Mouse (Mus musculus): Measurements from ENCODE around the gene Slc18a2.

The Slc18a2 gene

DNA sequence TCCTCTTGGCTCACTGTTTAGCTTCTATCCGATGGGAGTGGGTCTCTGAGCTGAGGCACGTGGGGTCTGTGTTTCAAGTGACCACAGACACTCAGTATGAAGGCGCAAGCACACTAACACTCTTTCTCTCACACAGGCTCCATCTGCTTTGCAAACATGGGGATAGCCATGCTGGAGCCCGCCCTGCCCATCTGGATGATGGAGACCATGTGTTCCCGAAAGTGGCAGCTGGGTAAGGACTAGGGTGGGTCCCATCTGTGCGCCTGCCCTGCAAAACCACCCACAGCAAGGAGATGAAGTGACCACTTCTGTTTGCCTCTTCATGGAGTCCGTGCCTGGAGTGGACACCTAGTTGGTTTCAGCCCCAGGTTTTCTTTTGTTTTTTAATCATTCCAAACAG lies 15.7 kb downstream of the Slc18a2 start:
- no peak for DNase-seq (ENCODE audit: low spot score)

DNA sequence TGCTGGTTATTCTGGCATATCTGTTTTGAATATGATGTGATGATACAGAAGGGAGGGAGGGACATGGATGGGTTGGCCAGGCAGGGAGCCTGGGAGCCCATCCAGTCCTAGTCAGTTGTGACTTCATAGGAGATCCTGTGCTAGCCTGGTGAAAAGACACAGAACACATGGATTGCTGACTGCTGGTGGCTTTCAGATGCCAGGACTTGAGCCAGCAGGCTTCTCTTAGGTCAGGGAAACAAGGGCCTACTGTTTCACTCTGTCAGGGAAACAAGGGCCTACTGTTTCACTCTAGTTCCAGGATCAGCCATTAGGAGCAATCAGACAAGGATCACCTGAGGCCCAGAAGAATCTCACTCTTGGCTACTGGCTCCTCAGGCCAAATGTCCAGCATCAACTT lies 20.1 kb downstream of the Slc18a2 start:
- DNase-seq (ENCODE audit: low spot score) = no peak

DNA sequence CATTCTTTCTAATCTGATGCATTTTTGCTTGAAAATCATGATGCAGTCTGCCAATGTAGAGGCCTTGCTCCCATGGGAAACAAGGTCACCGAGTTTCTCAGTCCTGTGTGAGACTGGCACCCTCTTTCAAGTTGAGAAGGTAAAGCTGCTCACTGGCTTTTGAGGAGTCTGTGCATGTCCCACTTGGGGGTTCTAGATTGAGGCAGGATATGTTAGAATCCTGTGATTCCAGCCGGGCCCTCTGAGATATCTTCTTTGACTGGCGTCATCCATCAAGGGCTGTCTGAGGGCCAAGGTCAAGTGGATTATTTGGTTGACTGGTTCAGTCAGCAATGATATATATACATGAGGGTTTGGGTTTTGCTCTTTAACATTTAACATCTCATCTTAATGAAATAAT lies 21.3 kb downstream of the Slc18a2 start:
- no peak for DNase-seq (ENCODE audit: low spot score)

DNA sequence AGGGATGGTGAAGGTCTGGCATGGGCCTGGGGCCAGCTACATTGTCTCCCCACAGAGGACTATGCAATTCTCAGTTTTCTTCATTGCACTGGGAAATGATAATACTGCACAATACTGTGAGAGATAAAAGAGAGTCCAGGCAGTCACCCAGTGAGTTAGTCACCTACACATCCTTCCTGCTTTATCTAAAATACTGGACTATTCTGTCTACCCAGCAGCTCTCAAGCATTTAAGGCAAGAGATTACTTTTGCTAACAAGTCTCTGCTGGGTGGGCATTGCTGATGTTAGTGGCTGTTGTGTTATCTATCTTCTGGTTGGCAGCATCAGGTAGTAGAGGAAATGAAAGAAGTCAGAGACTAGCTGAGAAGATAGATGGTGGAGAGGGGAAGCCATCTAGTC lies 28.3 kb downstream of the Slc18a2 start:
- DNase-seq (ENCODE audit: low spot score) = no peak

DNA sequence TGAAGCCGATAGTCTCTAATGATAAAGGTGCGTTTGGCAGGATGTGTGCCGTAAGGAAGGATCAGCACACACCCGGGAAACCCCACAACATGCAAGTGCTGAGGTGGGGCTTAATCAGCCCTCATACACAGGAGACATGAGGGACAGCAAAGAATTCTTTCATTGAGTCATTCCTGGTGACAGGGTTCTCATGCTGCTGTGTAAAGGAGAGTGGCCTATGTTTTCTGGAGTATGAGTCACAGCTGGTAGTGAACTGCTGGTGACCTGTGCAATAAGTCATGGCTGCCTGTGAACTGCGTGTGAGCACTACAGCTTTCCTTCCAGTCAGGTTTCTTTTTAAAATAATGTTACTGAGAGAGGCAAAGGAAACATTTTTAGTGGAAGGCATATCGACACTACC lies 29.1 kb downstream of the Slc18a2 start:
- DNase-seq (ENCODE audit: low spot score) = no peak

DNA sequence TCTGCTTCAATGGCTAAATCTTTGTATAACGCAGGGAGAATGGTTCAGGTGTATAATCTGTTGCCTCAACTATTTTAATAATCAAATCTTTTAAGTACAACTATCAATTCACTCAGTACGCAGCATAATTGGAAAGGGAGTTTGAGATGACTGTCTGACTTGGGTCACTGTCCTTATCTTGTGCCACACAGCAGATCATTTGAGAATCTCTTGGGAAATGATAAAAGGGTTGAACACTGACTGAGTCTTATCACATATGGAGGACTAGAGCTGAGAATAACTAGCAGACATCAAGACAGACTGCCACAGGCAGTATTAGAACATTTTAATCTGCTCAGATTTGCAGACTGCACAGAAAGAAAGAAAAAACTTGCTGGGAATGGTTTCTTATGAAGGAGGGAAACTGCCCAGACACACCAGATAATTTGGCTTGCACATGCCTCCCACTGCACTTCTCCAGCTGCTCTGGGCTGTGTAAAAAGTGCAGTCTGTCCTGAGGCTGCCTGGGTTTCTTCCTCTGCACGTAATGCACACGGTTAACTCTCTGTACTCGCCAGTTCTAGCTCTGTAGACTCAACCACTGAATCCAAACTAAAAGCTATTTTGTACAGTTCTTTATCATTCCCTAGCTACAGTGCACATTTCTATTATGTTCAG lies 31.6 kb downstream of the Slc18a2 start:
- no peak for DNase-seq (ENCODE audit: low spot score)

DNA sequence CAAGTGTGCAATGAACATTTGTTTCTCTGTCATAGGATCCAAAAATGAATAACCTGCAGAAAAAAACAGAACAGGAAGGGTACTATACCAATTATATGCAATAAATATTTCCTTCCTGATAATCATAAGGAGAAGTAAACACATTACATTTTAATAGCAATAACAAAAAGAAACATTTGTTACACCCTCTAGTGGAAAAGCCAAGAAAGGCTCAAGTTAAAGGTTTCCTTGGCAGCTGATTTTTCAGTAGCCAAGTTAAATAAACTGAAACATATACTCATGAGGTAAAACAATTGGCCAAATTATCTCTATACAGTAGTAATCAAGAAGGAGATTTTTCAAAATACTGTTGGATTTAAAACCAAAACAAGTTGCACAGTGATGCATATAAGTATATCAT lies 54.6 kb downstream of the Slc18a2 start:
- DNase-seq (ENCODE audit: low spot score) = no peak

DNA sequence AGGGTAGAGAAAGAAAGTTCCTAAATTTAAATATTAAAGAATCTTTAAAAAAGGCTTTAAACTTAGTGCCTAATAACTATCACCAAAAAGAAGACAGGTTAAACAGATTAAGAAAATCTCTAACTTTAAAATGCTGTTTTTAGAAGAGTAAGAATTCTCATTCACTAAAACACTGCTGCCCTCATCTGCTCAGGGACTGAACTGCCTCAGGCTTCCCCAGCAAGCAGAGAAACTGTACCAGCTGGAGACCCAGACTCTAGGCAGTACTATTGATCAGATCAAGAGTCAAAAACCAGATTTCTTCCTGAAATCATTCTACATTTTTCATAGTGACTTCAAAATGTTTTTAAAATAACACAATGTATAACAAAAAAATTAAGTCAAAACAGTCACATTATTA lies 55.9 kb downstream of the Slc18a2 start:
- DNase-seq (ENCODE audit: low spot score) = no peak

DNA sequence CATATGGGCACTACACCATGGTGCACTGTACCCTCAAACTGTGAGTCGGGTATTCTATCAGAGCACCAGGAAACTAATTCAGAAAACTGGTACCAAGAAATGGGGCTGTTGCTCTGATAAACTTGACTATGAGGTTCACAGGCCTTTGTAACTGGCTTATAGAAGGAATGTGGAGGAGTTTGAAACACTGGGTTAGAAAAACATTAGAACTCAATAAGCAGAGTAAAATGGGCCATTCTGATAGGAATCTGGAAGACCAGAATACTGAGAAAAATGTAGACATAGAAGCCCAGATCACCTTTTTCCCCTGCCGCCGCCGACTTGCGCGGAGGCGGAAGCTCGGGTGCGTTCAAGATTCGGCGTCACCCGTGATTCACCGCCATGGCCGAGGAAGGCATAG lies 61.3 kb downstream of the Slc18a2 start, which contains the start of gene Rps12-ps3:
Gene Rps12-ps3 (plus strand): TSS at position 301 of the 400 bp plus-strand sequence.
- no peak for DNase-seq (ENCODE audit: low spot score)

DNA sequence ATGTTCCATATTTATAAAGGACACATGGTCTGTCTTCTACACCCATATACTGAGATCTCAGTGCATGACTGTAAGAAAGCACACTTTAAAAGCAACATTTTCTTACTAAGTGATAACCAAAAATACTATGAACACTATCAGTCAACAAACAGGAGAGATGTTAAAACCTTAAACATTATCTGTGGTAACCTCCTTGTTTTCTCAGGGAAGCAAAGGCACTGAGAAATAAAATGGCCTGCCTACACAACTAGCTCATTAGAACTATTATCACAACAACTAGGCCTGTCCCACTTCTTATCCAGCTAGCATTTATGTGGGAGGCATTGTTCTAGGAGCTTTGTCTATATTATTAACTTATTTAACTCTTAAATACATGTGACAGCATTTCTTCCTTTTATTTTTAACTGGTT lies 70.1 kb downstream of the Slc18a2 start:
- DNase-seq (ENCODE audit: low spot score) = no peak

DNA sequence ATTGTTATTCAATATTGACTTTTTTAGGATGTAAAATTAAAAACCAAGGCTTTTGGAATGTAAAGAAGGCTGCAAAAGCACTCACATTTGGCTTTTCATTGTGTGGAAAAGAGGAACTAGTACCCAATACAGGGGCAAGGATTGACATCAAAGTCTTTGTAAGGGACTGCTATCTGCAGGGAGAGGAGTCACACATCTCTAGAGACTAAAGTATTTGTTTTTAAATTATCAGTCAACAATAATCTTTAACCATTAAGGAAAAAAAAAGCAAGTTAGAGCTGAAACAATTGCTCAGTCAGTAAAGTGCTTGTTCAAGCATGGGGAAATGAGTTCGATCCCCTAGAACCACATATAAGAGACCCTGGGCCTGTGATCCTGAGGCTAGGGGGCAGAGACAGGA lies 76.0 kb downstream of the Slc18a2 start:
- no peak for DNase-seq (ENCODE audit: low spot score)

DNA sequence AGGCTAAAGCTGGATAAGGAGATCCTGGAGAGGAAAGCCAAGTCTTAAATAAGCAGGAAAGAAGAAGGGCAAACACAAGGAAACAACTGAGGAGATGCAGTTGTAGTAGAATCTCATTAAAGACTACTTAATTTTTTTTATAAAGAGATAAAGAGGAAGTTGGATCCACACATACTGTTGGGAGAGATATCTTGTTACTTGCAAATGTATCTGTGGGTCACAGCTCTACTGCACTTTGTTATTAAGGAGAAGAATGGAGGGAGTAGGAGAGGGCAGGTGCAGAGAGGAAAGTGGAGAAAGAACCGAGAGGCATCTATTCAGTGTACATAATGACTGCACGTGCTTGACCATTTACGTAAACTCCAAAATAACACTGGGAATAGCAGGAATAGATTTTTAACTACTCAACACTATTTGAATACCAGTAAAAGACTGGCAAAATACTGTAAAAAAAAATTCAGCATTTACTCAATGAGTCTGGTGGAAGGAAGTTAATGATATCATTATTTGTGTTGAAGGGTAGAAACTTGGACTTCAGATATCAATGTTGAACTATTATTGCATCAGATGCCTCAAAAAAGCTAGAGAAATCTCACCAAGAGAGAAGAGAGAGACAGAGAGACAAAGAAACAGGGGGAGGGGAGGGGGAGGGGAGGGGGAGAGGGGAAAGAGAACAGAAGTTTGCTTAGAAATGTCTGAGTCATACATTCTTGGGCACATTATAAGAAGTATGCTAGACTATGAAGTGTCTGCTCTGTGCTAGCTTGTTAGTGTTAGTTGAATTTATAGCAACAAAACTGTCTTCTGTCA lies 77.4 kb downstream of the Slc18a2 start:
- DNase-seq (ENCODE audit: low spot score) = no peak

DNA sequence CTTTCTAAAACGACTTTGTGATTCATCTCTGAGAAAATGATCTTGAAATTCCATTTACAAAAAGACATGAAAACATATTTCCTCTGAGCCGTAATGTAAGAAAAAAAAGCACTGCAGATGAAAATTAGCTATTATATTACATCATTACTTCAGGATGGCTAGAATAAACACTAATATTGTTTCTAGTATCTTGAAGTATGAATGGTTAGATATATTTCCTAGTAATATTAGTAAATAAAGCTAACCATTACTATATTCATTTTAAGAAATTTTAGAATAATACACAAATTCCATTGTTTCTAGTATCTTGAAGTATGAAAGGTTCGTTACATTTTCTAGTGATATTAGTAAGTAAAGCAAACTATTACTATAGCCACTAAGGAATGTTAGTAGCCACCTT lies 79.2 kb downstream of the Slc18a2 start:
- DNase-seq (ENCODE audit: low spot score) = no peak

DNA sequence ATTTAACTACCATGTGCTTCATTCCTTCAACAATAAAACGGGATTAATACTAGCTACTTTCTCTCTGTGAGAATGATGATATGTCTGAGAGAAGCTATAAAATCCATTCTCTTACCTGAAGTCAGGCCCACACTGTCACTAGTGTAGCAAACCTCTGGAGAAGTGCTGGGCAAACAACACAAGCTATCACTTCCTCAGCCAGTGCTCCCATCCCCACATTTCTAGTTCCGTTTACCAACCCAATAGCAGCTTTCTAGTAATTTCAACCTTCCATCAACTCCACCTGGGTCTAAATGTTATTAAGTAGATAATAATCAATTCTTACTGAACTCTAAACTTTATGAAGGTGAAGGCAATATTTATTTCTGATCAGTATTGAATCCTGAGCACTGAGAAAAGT lies 82.3 kb downstream of the Slc18a2 start:
- DNase-seq (ENCODE audit: low spot score) = no peak

DNA sequence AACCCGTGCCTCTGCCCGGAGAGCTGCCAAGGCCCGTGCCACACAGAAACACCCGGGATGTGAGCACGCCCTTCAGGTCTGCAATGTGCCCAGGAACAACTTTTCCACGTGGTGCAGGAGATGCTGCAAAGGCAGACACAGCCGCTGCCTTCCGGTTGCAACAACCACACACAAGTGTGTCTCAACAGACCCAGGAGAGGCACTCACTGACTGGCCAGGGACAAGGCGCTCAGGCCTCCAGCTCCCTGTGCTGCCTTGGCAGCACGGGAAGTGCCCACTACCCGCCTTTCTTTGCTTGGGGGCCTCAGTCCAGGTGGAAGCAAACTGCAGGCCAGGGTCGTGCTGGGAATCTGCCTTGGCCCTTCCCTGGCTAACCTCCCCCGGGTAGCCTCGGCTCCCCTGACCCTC lies 83.6 kb downstream of the Slc18a2 start:
- peak; percentile 19 for DNase-seq (ENCODE audit: low spot score)

DNA sequence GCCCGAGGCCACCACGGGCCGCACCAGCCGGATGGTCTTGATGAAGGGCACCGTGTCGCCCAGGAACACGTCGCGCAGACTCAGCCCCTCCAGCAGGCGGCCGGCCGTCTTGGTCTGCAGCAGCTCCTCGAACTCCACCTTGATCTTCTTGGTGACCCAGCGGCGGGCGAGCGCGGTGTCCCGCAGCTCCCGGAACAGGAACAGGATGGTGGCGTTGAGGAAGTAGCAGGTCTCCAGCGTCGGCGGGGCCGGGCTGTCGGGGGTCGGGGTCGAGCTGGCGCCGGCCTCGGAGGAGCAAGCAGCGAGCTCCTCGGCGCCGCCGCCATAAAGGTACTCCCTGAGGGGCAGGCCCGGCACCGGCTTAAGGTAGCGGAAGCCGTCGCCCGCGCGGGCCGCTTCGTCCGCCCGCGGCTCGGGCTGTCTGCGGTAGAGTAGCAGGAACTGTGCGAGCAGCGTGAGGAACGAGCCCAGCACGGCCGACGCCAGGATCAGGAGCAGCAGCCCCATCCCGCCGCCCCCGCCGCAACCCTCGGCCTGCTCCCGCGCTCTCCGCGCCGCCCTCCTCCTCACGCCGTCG lies 84.5 kb downstream of the Slc18a2 start:
- DNase-seq (ENCODE audit: low spot score) = peak; percentile 47
